Mouse (Mus musculus): Measurements from ENCODE around the gene Klk4. TPM values are rescaled to one million over a fixed set of nuclear protein-coding genes. Genes with fewer than 3 reads are reported as not detected.

Gene Klk4
- polyA plus RNA-seq (2012; rRNA removed): 1.9 and 2.0 TPM in 2 replicates

GRCm38 (mm10) chr7:43880912-43881311, at the start of gene Klk4:
TSS of gene Klk4 (plus strand) at chr7:43881160.
- Histone ChIP-seq H3K36me3 (ENCODE audit: control insufficient read depth, insufficient read depth, low read length) (no peaks in the 10 kb centered on the region), H3K27ac (ENCODE audit: control insufficient read depth, insufficient read depth, low read length) (no peak within 1 kb of the TSS), H3K4me3 (ENCODE audit: control insufficient read depth, insufficient read depth, low read length) (no peak within 1 kb of the TSS), H3K27me3 (ENCODE audit: control insufficient read depth, insufficient read depth, low read length) (no peaks in the 10 kb centered on the region; the same call in 1 of the 2 replicates), H3K4me1 (replicated peaks; ENCODE audit: control insufficient read depth, insufficient read depth, low read length) (no peaks in the 10 kb centered on the region)
- no peak for TF ChIP-seq CTCF (IDR thresholded peaks at IDR 0.05; ENCODE audit: borderline replicate concordance, control insufficient read depth, extremely low read depth, insufficient read depth, low read length, poor library complexity)
- no peak for TF ChIP-seq POLR2A (IDR thresholded peaks at IDR 0.05; ENCODE audit: control insufficient read depth, extremely low read depth, insufficient read depth, low read length, poor library complexity)
- DNase-seq: no peak
- 8% methylated on average over 3 of the region's 3 CpGs for WGBS

- Histone ChIP-seq H3K36me3 (ENCODE audit: control insufficient read depth, insufficient read depth, low read length) (no peaks in the 10 kb centered on the region), H3K4me3 (ENCODE audit: control insufficient read depth, insufficient read depth, low read length) (no peak within 1 kb of the TSS), H3K4me1 (replicated peaks; ENCODE audit: control insufficient read depth, insufficient read depth, low read length) (no peaks in the 10 kb centered on the region), H3K27ac (ENCODE audit: control insufficient read depth, insufficient read depth, low read length) (no peak within 1 kb of the TSS), H3K27me3 (ENCODE audit: control insufficient read depth, insufficient read depth, low read length) (no peaks in the 10 kb centered on the region)
- TF ChIP-seq CTCF (IDR thresholded peaks at IDR 0.05; ENCODE audit: borderline replicate concordance, control insufficient read depth, extremely low read depth, insufficient read depth, low read length, poor library complexity) (no peak), POLR2A (IDR thresholded peaks at IDR 0.05; ENCODE audit: control insufficient read depth, extremely low read depth, insufficient read depth, low read length, poor library complexity) (no peak)
- WGBS: 60% methylated on average over 3 of the region's 3 CpGs
- DNase-seq: no peak
Observed at GRCm38 (mm10) chr7:43841701-43842100, 39.3 kb upstream of the Klk4 start, which contains the start of gene Klk5. TSS of gene Klk5 (plus strand) at chr7:43841971.

GRCm38 (mm10) chr7:43843801-43844200, 37.2 kb upstream of the Klk4 start:
- no peak overlapping the region for H3K4me3 ChIP-seq (ENCODE audit: control insufficient read depth, insufficient read depth, low read length)
- H3K27ac ChIP-seq (ENCODE audit: control insufficient read depth, insufficient read depth, low read length): no peak overlapping the region
- H3K27me3 ChIP-seq (ENCODE audit: control insufficient read depth, insufficient read depth, low read length): no peaks in the 10 kb centered on the region
- TF ChIP-seq CTCF (IDR thresholded peaks at IDR 0.05; ENCODE audit: borderline replicate concordance, control insufficient read depth, extremely low read depth, insufficient read depth, low read length, poor library complexity): no peak
- no peak for TF ChIP-seq POLR2A (IDR thresholded peaks at IDR 0.05; ENCODE audit: control insufficient read depth, extremely low read depth, insufficient read depth, low read length, poor library complexity)
- no peaks in the 10 kb centered on the region for H3K4me1 ChIP-seq (replicated peaks; ENCODE audit: control insufficient read depth, insufficient read depth, low read length)
- no peak for DNase-seq
- 86% methylated on average over 4 of the region's 4 CpGs for WGBS
- H3K36me3 ChIP-seq (ENCODE audit: control insufficient read depth, insufficient read depth, low read length): no peaks in the 10 kb centered on the region

- Histone ChIP-seq H3K4me1 (replicated peaks; ENCODE audit: control insufficient read depth, insufficient read depth, low read length) (no peaks in the 10 kb centered on the region), H3K27ac (ENCODE audit: control insufficient read depth, insufficient read depth, low read length) (no peak overlapping the region), H3K36me3 (ENCODE audit: control insufficient read depth, insufficient read depth, low read length) (no peaks in the 10 kb centered on the region), H3K4me3 (ENCODE audit: control insufficient read depth, insufficient read depth, low read length) (no peak overlapping the region), H3K27me3 (ENCODE audit: control insufficient read depth, insufficient read depth, low read length) (no peaks in the 10 kb centered on the region)
- WGBS: 88% methylated on average over 6 of the region's 6 CpGs
- no peak for TF ChIP-seq POLR2A (IDR thresholded peaks at IDR 0.05; ENCODE audit: control insufficient read depth, extremely low read depth, insufficient read depth, low read length, poor library complexity)
- DNase-seq: no peak
Observed at GRCm38 (mm10) chr7:43851616-43852015, 29.3 kb upstream of the Klk4 start.

- no peak for DNase-seq
- Histone ChIP-seq H3K4me1 (replicated peaks; ENCODE audit: control insufficient read depth, insufficient read depth, low read length) (no peaks in the 10 kb centered on the region), H3K27me3 (ENCODE audit: control insufficient read depth, insufficient read depth, low read length) (no peaks in the 10 kb centered on the region), H3K36me3 (ENCODE audit: control insufficient read depth, insufficient read depth, low read length) (no peaks in the 10 kb centered on the region), H3K27ac (ENCODE audit: control insufficient read depth, insufficient read depth, low read length) (no peak overlapping the region), H3K4me3 (ENCODE audit: control insufficient read depth, insufficient read depth, low read length) (no peak overlapping the region)
- TF ChIP-seq POLR2A (IDR thresholded peaks at IDR 0.05; ENCODE audit: control insufficient read depth, extremely low read depth, insufficient read depth, low read length, poor library complexity): no peak
- no peak for TF ChIP-seq CTCF (IDR thresholded peaks at IDR 0.05; ENCODE audit: borderline replicate concordance, control insufficient read depth, extremely low read depth, insufficient read depth, low read length, poor library complexity)
- 83% methylated on average over 9 of the region's 9 CpGs for WGBS
Observed at GRCm38 (mm10) chr7:43854642-43855380, 26.1 kb upstream of the Klk4 start.

GRCm38 (mm10) chr7:43855709-43856108, 25.3 kb upstream of the Klk4 start:
- no peak overlapping the region for H3K27ac ChIP-seq (ENCODE audit: control insufficient read depth, insufficient read depth, low read length)
- WGBS: 81% methylated on average over 3 of the region's 3 CpGs

More at GRCm38 (mm10) chr7:43855709-43856108, 25.3 kb upstream of the Klk4 start:
- H3K27me3 ChIP-seq (ENCODE audit: control insufficient read depth, insufficient read depth, low read length): no peaks in the 10 kb centered on the region
- no peaks in the 10 kb centered on the region for H3K4me1 ChIP-seq (replicated peaks; ENCODE audit: control insufficient read depth, insufficient read depth, low read length)
- DNase-seq: no peak
- TF ChIP-seq POLR2A (IDR thresholded peaks at IDR 0.05; ENCODE audit: control insufficient read depth, extremely low read depth, insufficient read depth, low read length, poor library complexity): no peak
- TF ChIP-seq CTCF (IDR thresholded peaks at IDR 0.05; ENCODE audit: borderline replicate concordance, control insufficient read depth, extremely low read depth, insufficient read depth, low read length, poor library complexity): no peak
- no peaks in the 10 kb centered on the region for H3K36me3 ChIP-seq (ENCODE audit: control insufficient read depth, insufficient read depth, low read length)
- no peak overlapping the region for H3K4me3 ChIP-seq (ENCODE audit: control insufficient read depth, insufficient read depth, low read length)
